Mouse (Mus musculus): ENCODE results near the gene Lipi. TPM values are rescaled to one million over a fixed set of nuclear protein-coding genes. Genes with fewer than 3 reads are reported as not detected.

Gene Lipi
- polyA plus RNA-seq (2012; rRNA removed; ENCODE audit: low replicate concordance) = not detected in 2 replicates

DNA sequence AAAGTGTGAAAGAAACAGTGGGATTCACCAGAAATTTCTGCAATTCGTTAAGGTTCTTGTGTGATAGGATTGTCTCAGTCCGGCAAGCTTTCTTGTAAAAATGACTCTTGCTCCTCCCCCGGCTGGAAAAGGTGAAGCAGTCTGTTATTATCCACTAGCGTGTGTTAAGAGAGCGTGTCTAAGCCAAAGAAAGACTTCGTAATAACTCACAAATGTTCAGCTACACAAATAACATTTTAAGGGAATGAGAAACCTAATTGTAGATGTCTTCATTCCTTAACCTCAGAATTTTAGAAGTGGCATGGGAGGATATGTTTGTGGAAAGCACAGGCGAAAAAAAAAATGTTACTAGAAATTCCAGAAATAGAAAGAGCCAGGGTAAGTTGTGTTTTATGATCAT, at the start of gene Lipi:
TSS of gene Lipi (minus strand) at position 101 of the 400 bp plus-strand sequence.

DNA sequence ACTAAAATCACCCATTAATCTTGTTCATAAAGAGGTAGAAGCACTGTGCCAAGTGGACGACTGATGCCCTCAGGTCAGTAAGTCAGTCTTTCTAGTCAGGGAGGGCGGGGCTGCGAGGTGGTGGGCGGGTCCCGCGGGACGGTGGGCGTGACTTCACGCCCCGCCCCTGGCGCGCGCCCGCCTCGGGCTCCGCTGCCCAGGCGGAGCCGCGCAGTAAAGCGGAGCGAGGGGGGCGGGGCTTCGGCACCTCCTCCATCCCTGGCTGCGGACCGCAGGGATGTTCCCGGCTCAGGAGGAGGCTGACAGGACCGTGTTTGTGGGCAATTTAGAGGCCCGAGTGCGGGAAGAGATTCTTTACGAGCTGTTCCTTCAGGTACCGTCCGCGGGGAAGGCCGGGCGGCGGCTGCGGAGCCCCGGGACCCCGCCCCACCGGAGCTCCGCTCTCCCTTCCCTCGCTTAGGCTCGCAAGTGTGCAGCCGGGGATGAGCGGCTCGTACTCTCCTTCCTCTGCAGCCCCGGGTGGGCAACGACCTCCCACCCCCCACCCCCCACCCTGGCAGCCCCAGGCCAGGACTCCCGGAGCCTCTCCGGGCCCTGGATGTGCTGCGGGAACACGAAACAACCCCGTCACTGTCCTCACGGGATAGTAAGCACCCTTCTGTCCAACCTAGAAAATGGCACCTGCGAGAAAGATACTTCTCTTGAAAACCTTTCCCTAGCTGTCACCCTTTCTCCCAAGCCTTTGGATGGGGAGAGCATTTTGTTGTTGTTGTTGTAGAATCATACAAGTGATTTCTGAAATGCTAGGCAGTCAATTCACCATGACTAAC, 7.0 kb upstream of the Lipi start, which contains the start of gene Rbm11:
TSS of gene Rbm11 (plus strand) at position 174 of the 830 bp plus-strand sequence.

Other genes starting within 250 kb of the Lipi start
- 0.06 and 0.67 TPM in 2 replicates for gene Rbm11, start 6.8 kb upstream of the Lipi start, polyA plus RNA-seq (2012; rRNA removed; ENCODE audit: low replicate concordance)
- 7.4 and 11.3 TPM in 2 replicates for gene Hspa13, start 181.0 kb upstream of the Lipi start, polyA plus RNA-seq (2012; rRNA removed; ENCODE audit: low replicate concordance)

Measured in subcutaneous adipose tissue, adult 2 months (tissue).